Mouse (Mus musculus): ENCODE results near the gene Rpl9. TPM values are rescaled to one million over a fixed set of nuclear protein-coding genes. Genes with fewer than 3 reads are reported as not detected.
A peak's percentile ranks its signal among the peaks of the same experiment; 100 is the strongest.

Gene Rpl9
- polyA plus RNA-seq (2015; fragmentation: Nextera tagmentation; extraction: Ambion mirVana), result 626 and 632 TPM in 2 replicates

DNA sequence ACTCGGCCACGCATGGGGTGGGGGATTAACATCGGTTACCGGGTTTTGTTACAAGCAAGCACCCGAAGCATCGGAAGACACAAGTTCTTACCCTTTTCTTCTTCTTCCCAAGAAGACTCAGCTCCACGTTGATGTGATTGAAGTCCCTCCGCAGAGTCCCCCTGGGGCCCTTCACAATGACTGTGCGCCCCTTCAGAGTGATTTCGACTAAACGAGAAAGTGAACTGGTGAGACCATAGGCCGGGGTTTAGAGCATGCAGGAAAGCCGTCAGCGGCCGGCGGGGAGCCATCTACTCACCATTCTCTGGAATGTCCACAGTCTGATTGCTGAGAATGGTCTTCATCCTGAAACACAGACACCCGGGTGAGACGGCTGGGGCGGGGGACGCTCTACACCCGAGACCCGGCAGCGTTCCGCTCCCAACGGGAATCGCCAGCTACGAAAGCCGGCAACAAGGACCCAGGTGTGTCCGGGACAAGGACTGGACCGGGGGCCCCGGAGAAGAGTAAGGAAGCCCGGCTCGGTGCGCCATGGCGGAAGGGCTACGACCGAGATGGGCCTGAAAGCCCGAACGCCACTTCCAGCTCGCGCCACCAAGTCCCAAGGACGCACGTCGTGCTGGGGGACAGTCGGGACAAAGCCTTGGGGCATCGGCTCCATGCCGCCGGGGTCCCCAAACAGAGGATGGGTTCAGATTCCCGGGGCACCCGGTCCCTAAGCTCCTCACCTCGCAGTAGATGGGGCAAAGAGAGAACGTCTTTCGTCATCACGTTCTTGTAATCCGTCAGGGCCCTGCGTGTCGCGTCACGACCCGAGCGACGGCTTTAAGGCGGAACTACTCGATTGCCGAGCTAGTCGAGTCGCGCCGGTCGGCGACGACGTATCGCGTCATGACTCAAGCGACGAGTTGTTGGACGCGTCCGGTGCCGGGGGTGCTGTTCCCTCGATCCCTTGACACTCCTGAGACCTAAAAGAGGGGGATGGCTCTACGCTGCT, at the start of gene Rpl9, which contains the start of gene Lias:
TSS of gene Rpl9 (minus strand) at position 797 of the 997 bp plus-strand sequence.
TSS of gene Lias (plus strand) at position 850 of the 997 bp plus-strand sequence.
- Histone ChIP-seq H3K4me2 (ENCODE audit: low read length) (peak within 1 kb of the TSS; percentile 91), H3K27ac (ENCODE audit: low read length) (peak within 1 kb of the TSS; percentile 91), H3K27me3 (replicated peaks; ENCODE audit: control insufficient read depth, insufficient read depth, low read length) (no peaks in the 10 kb centered on the region), H3K4me3 (replicated peaks; ENCODE audit: low read length) (peak within 1 kb of the TSS; percentile 57), H3K9ac (replicated peaks; ENCODE audit: low read depth, low read length) (peak within 1 kb of the TSS; percentile 76), H3K36me3 (ENCODE audit: control insufficient read depth, insufficient read depth) (peaks cover 20% of the 10 kb centered on the region; the same call in 1 of the 2 replicates), H3K4me1 (replicated peaks; ENCODE audit: control insufficient read depth, insufficient read depth, low read length) (peaks cover 20% of the 10 kb centered on the region), H3K9me3 (ENCODE audit: control insufficient read depth, low read length) (no peaks in the 10 kb centered on the region)
- ATAC-seq, result peak; percentile 98
- under 1% methylated on average over 83 of the region's 83 CpGs for WGBS

DNA sequence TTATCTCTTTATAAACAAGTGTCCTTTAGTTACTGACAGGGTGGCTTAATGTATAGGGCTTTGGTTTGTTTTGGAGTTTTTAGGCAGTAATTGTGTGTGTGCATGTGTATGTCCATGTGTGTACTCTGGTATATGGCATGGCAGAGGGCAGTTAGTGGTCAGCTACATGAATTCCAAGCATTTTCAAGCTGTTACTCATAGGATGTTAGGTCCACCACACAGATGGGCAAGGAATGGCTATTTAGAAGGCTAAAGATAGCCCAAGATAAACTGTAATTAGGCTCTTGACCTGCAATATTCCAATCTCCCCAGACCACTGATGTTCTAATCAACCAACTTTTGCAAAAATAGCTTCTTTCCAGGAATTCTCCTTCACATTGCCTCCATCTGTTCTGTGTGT, 46.8 kb upstream of the Rpl9 start:
- no peaks in the 10 kb centered on the region for H3K27me3 ChIP-seq (replicated peaks; ENCODE audit: control insufficient read depth, insufficient read depth, low read length)
- no peak overlapping the region for H3K4me3 ChIP-seq (replicated peaks; ENCODE audit: low read length)
- H3K36me3 ChIP-seq (ENCODE audit: control insufficient read depth, insufficient read depth), result no peaks in the 10 kb centered on the region
- H3K9ac ChIP-seq (replicated peaks; ENCODE audit: low read depth, low read length), result no peak overlapping the region
- no peaks in the 10 kb centered on the region for H3K9me3 ChIP-seq (ENCODE audit: control insufficient read depth, low read length)
- ATAC-seq, result no peak
- no peak overlapping the region for H3K27ac ChIP-seq (ENCODE audit: low read length)
- peaks cover 16% of the 10 kb centered on the region for H3K4me1 ChIP-seq (replicated peaks; ENCODE audit: control insufficient read depth, insufficient read depth, low read length)
- H3K4me2 ChIP-seq (ENCODE audit: low read length), result no peak overlapping the region

DNA sequence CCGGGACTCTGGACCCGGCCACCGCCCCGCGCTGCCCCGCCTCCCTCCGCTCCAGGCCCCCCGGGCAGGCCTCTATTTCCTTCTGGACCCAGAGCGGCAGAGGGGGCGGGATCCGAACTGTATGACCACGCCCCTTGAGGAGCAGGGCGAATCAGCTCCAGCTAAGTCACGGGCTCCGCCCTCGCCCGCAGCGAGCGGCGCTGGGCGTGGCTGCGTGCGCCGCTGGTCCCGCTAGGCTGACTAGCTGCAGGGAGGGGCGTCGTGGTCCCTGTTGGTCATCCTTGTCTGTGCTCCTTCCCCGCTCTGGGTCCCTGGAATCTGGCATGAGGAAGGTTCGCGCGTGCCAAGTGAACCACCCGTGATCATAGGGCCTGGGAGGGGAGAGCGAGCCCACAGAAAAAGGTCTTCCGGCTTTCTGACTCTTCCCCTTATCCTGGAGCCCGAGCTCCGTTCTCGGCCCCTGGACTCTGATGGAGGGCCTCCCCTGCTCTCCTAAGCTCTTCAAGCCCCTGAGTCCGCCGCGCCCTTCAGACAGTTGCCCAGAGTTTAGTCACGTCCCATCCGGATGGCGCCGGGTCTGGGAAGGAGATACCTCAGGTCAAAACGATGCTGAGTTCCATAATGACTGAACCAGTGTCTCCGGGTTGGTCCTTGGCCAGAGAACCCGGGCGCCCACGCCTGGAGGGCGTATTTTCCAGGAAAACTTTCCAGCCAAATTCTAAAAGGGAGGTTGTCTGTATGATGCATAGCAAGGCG, 44.7 kb upstream of the Rpl9 start, which contains the start of gene Ugdh:
TSS of gene Ugdh (minus strand) at position 144 of the 756 bp plus-strand sequence.
- H3K4me2 ChIP-seq (ENCODE audit: low read length), result peak within 1 kb of the TSS; percentile 60
- no peaks in the 10 kb centered on the region for H3K36me3 ChIP-seq (ENCODE audit: control insufficient read depth, insufficient read depth)
- H3K27me3 ChIP-seq (replicated peaks; ENCODE audit: control insufficient read depth, insufficient read depth, low read length), result no peaks in the 10 kb centered on the region
- ATAC-seq, result peak; percentile 99
- peak within 1 kb of the TSS; percentile 90 for H3K9ac ChIP-seq (replicated peaks; ENCODE audit: low read depth, low read length)
- peak within 1 kb of the TSS; percentile 82 for H3K4me3 ChIP-seq (replicated peaks; ENCODE audit: low read length)
- peak within 1 kb of the TSS; percentile 78 for H3K27ac ChIP-seq (ENCODE audit: low read length)
- H3K9me3 ChIP-seq (ENCODE audit: control insufficient read depth, low read length), result no peaks in the 10 kb centered on the region
- H3K4me1 ChIP-seq (replicated peaks; ENCODE audit: control insufficient read depth, insufficient read depth, low read length), result peaks cover 17% of the 10 kb centered on the region
- 0% methylated on average over 51 of the region's 51 CpGs for WGBS

- Histone ChIP-seq H3K4me2 (ENCODE audit: low read length) (peak overlapping the region; percentile 60), H3K4me3 (replicated peaks; ENCODE audit: low read length) (peak overlapping the region; percentile 82), H3K9me3 (ENCODE audit: control insufficient read depth, low read length) (no peaks in the 10 kb centered on the region), H3K4me1 (replicated peaks; ENCODE audit: control insufficient read depth, insufficient read depth, low read length) (peaks cover 17% of the 10 kb centered on the region), H3K27ac (ENCODE audit: low read length) (peak overlapping the region; percentile 78), H3K27me3 (replicated peaks; ENCODE audit: control insufficient read depth, insufficient read depth, low read length) (no peaks in the 10 kb centered on the region), H3K36me3 (ENCODE audit: control insufficient read depth, insufficient read depth) (no peaks in the 10 kb centered on the region), H3K9ac (replicated peaks; ENCODE audit: low read depth, low read length) (peak overlapping the region; percentile 90)
- no peak for ATAC-seq
- 0% methylated on average over 37 of the region's 47 CpGs for WGBS
Observed at GRCm38 (mm10) chr5:65435363-65435805, 44.1 kb upstream of the Rpl9 start.

- 0 out of 2 replicates have a peak, but pooled peaks have one; percentile 6 for ATAC-seq
- Histone ChIP-seq H3K9ac (replicated peaks; ENCODE audit: low read depth, low read length) (peak overlapping the region; percentile 90), H3K4me2 (ENCODE audit: low read length) (peak overlapping the region; percentile 60), H3K4me1 (replicated peaks; ENCODE audit: control insufficient read depth, insufficient read depth, low read length) (peaks cover 17% of the 10 kb centered on the region), H3K4me3 (replicated peaks; ENCODE audit: low read length) (peak overlapping the region; percentile 82), H3K36me3 (ENCODE audit: control insufficient read depth, insufficient read depth) (no peaks in the 10 kb centered on the region), H3K27me3 (replicated peaks; ENCODE audit: control insufficient read depth, insufficient read depth, low read length) (no peaks in the 10 kb centered on the region), H3K27ac (ENCODE audit: low read length) (peak overlapping the region; percentile 78), H3K9me3 (ENCODE audit: control insufficient read depth, low read length) (no peaks in the 10 kb centered on the region)
- 2% methylated on average over 15 of the region's 15 CpGs for WGBS
Observed at GRCm38 (mm10) chr5:65434471-65435362, 43.5 kb upstream of the Rpl9 start.

DNA sequence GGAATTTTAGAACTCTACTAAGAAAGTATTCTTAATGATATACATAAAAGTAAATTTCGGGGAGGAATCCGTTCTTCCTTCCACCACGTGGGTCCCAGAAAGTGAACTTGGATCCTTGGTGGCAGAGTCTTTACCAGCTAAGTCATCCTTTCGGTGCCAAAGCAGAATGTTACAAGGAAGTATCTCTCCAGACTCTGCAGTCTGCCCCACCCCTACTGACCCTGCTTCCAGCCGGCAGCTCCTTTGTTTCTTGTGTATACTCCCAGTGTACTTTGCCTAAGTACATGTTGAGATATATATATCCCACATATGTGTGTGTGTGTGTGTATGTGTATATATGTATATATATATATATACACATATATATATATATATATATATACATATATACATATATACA, 38.2 kb upstream of the Rpl9 start:
- no peak overlapping the region for H3K27ac ChIP-seq (ENCODE audit: low read length)
- H3K9me3 ChIP-seq (ENCODE audit: control insufficient read depth, low read length), result no peaks in the 10 kb centered on the region
- H3K4me3 ChIP-seq (replicated peaks; ENCODE audit: low read length), result no peak overlapping the region
- H3K4me2 ChIP-seq (ENCODE audit: low read length), result no peak overlapping the region
- no peak for ATAC-seq
- H3K9ac ChIP-seq (replicated peaks; ENCODE audit: low read depth, low read length), result no peak overlapping the region
- WGBS, result 92% methylated on average over 5 of the region's 5 CpGs
- H3K27me3 ChIP-seq (replicated peaks; ENCODE audit: control insufficient read depth, insufficient read depth, low read length), result no peaks in the 10 kb centered on the region
- peaks cover 5% of the 10 kb centered on the region for H3K36me3 ChIP-seq (ENCODE audit: control insufficient read depth, insufficient read depth)
- peaks cover 10% of the 10 kb centered on the region for H3K4me1 ChIP-seq (replicated peaks; ENCODE audit: control insufficient read depth, insufficient read depth, low read length)

DNA sequence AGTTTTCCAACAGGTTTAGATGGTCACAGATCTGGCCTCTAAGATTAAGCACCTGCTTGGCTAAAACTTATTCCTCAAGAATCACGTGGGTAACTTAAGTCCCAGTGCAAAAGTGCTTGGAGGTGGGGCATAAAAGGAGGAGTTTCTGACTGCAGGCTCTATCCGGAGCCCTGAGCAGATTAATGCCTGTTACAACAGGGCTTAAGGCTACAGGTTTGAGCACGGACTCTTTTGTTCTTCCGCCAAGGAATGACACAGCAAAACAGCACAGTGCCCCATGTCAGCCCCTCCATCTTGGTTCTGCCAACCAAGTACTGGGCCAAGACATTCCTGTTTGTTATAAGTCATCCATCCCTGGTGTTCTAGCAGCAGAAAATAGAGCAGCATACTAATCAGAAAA, 37.1 kb upstream of the Rpl9 start:
- no peak overlapping the region for H3K9ac ChIP-seq (replicated peaks; ENCODE audit: low read depth, low read length)
- 0 out of 2 replicates have a peak, but pooled peaks cover 3% of the 10 kb centered on the region for H3K4me1 ChIP-seq (replicated peaks; ENCODE audit: control insufficient read depth, insufficient read depth, low read length)
- no peak for ATAC-seq
- H3K9me3 ChIP-seq (ENCODE audit: control insufficient read depth, low read length), result no peaks in the 10 kb centered on the region
- no peaks in the 10 kb centered on the region for H3K27me3 ChIP-seq (replicated peaks; ENCODE audit: control insufficient read depth, insufficient read depth, low read length)
- 24% methylated on average over 4 of the region's 4 CpGs for WGBS
- no peak overlapping the region for H3K27ac ChIP-seq (ENCODE audit: low read length)
- peaks cover 10% of the 10 kb centered on the region for H3K36me3 ChIP-seq (ENCODE audit: control insufficient read depth, insufficient read depth)
- H3K4me3 ChIP-seq (replicated peaks; ENCODE audit: low read length), result no peak overlapping the region
- H3K4me2 ChIP-seq (ENCODE audit: low read length), result no peak overlapping the region

DNA sequence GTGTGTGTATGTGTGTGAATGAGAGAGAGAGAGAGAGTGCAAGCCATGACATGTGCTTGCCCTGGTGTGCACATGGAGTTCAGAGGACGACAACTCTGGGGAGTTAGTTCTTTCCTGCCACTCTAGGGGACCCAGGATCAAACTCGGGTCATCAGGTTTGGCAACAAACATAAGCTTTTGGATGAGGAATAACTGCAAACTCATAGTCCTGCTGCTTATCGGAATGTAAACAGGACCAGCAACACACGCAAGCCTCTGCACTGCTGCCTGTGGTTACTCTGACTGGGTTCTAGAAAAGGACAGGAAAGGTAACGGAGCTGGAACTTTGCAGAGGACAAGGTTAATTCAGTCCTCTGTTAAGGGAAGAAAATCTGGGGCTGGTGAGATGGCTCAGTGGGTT, 34.0 kb upstream of the Rpl9 start:
- Histone ChIP-seq H3K4me1 (replicated peaks; ENCODE audit: control insufficient read depth, insufficient read depth, low read length) (no peaks in the 10 kb centered on the region), H3K27ac (ENCODE audit: low read length) (no peak overlapping the region), H3K4me3 (replicated peaks; ENCODE audit: low read length) (no peak overlapping the region), H3K36me3 (ENCODE audit: control insufficient read depth, insufficient read depth) (peaks cover 31% of the 10 kb centered on the region), H3K9ac (replicated peaks; ENCODE audit: low read depth, low read length) (no peak overlapping the region), H3K9me3 (ENCODE audit: control insufficient read depth, low read length) (no peaks in the 10 kb centered on the region), H3K4me2 (ENCODE audit: low read length) (no peak overlapping the region), H3K27me3 (replicated peaks; ENCODE audit: control insufficient read depth, insufficient read depth, low read length) (no peaks in the 10 kb centered on the region)
- WGBS, result 91% methylated on average over 5 of the region's 5 CpGs
- ATAC-seq, result no peak

Data from forebrain, embryonic 16.5 days (tissue).